Mouse (Mus musculus) hematopoietic stem cell, adult 5-6 weeks (primary cell): ENCODE data around the gene Ube4a. TPM values are rescaled to one million over a fixed set of nuclear protein-coding genes. Genes with fewer than 3 reads are reported as not detected.

Experiments used
- ATAC-seq, 2 experiments: fragments of 125-278 bp in 1 of 2; replicated peaks in 1 of 2; 2 replicates each; pipeline ENCODE4 v1.8.0; 2016 to 2017; ENCODE audit warnings: inconsistent platforms in 2 of 2, mild to moderate bottlenecking in 2 of 2, moderate number of reproducible peaks in 2 of 2, low read depth in 1 of 2, moderate TSS enrichment in 1 of 2; ENCODE audit not compliant: low FRiP score in 2 of 2, poor library complexity in 2 of 2, severe bottlenecking in 2 of 2, insufficient read depth in 1 of 2, low TSS enrichment in 1 of 2
- total RNA-seq: library from RNA; stranded (forward); fragments of 172-1452, 232-1000 nt; gene quantifications from 2 replicates; pipeline ENCODE4 v1.2.3, GENCODE M21; 2017

Ube4a gene
- 29.6 and 39.3 TPM in 2 replicates for total RNA-seq

GRCm38 (mm10) chr9:44965126-44965832 is at the start of gene Ube4a:
Gene Ube4a (minus strand): TSS chr9:44965600.
- peak; percentile 91 to 95 for ATAC-seq

- ATAC-seq = peak in 1 of 2 experiments; percentile 27; a peak in 1 of 4 replicates
Observed at GRCm38 (mm10) chr9:45014879-45015278, 49.5 kb upstream of the Ube4a start.

- ATAC-seq = no peak
Observed at GRCm38 (mm10) chr9:45011291-45011690, 45.9 kb upstream of the Ube4a start.

- no peak for ATAC-seq
Observed at GRCm38 (mm10) chr9:45010461-45010860, 45.1 kb upstream of the Ube4a start.

GRCm38 (mm10) chr9:45009180-45010078 is 44.0 kb upstream of the Ube4a start, which contains the start of gene Cd3e:
Gene Cd3e (minus strand): TSS chr9:45009627.
- no peak for ATAC-seq

GRCm38 (mm10) chr9:45008342-45008741 is 42.9 kb upstream of the Ube4a start:
- ATAC-seq = no peak

- no peak for ATAC-seq
Observed at GRCm38 (mm10) chr9:45007404-45007803, 42.0 kb upstream of the Ube4a start.

GRCm38 (mm10) chr9:45000249-45000648 is 34.8 kb upstream of the Ube4a start:
- no peak for ATAC-seq

GRCm38 (mm10) chr9:44999776-45000175 is 34.4 kb upstream of the Ube4a start:
- ATAC-seq = no peak

GRCm38 (mm10) chr9:44999171-44999570 is 33.8 kb upstream of the Ube4a start:
- ATAC-seq = no peak; a peak in 1 of 4 replicates

- peak in 1 of 2 experiments; percentile 32; a peak in 1 of 4 replicates for ATAC-seq
Observed at GRCm38 (mm10) chr9:44998138-44998537, 32.7 kb upstream of the Ube4a start.

GRCm38 (mm10) chr9:44996590-44996989 is 31.2 kb upstream of the Ube4a start:
- ATAC-seq = no peak

GRCm38 (mm10) chr9:44994962-44995361 is 29.6 kb upstream of the Ube4a start:
- ATAC-seq = no peak

GRCm38 (mm10) chr9:44993268-44993667 is 27.9 kb upstream of the Ube4a start:
- ATAC-seq = no peak

- no peak for ATAC-seq
Observed at GRCm38 (mm10) chr9:44992271-44992670, 26.9 kb upstream of the Ube4a start.

GRCm38 (mm10) chr9:44991821-44992220 is 26.4 kb upstream of the Ube4a start:
- no peak for ATAC-seq

GRCm38 (mm10) chr9:44986976-44987375 is 21.6 kb upstream of the Ube4a start:
- ATAC-seq = peak; percentile 7 to 20; a peak in 1 of 4 replicates

- ATAC-seq = peak; percentile 98
Observed at GRCm38 (mm10) chr9:44986242-44986781, 20.9 kb upstream of the Ube4a start.
